Mouse (Mus musculus) thymus, postnatal 25 days (tissue): ENCODE data around the gene Sdccag8.
"Not testable (repeated sequence)": the region's sequence is repeated elsewhere in the genome, so short reads cannot be mapped to it uniquely, and the experiment has no call there.

Source experiments
- DNase-seq: peaks from one replicate; pipeline ENCODE4 v3.0.0; 2022

The Sdccag8 gene

DNA sequence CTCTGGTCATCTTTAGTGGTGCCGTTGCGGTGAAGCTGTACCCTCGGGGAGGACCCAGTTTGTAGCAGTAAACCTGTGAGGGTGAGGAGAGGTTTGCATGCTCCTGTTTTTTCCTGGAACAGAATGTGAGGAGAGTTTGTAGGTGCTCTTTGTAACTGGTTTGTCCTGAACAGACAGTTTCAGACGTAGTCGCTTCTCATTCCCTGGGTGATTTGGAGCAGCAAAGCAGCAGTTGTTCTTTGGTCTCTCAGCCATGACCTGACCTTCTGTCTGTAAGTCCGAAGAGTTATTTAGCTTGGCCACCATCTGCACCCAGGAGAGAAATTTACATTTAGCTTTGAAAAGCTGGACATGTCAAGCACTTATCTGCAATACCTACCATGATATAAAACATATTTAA lies 65.2 kb downstream of the Sdccag8 start:
- no peak for DNase-seq

DNA sequence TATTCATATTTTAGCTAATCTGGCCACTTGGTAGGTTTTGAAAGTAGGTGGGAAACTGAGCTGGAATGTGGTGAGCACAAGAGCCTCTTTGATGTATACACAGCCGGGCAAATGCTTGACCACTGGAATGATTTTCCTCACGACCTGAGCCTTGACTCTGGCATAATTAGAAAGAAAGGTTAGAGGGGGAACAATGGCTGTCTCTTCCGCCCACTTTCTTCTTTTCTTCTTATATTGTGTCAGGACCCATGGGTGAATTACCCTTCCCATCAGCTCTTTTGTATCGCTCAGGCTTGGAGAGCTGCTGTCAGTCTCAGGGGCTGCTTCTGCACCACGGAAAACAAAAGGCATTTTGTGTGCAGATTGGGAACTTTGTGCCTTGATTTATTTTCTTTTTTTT lies 65.6 kb downstream of the Sdccag8 start:
- DNase-seq = no peak

DNA sequence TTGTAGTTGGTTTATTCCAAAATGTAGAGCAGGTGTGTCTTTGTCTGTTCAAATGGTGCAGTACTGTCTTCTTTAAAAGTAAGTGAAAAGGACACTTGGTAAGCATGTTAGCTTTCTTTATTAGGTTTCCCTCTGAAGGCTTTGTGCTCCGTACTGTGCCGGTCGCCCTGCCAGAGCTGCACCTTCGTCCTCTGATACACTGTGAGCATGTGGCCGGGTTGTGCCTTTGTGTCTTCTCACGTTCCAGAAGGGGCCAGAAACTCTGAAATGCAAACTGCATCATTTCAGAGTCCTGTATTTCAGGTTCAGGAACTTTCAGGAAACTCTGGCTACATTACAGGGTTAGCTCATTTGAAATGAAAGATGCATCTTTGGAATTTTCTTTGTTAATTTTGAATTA lies 66.5 kb downstream of the Sdccag8 start:
- DNase-seq = no peak

DNA sequence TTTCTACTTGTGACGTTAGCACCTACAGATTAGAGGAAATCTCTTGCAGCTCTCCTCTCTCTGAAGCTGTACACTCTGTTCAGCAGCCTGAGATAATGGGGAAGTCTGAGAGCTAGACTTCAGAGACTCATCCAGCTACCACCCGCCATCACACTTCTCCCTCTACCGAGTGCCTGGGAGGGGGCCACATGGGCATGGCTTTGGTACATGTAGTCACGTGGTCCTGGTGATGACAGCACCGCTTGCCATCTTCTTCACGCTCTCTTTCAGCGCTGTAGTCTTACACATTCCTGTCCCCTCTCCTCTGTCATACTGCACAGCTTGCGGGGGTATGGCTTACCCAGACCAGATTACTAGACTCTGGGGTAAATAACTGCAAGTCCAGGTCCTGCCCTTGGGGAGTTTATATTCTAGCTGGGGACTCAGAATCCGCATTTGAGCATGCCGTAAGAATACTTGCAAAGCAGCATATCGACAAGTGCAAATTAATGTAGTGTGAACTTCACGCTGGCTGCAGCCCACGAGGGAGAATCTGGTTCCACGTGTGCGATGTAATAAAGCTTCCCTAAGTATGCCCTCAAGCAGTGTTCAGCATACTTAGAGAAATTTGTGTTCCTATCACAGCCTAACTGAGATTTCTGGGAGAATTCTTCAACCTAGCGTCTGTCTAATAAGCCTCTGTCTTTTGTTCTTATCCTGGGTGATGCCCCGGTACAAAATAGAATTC lies 70.9 kb downstream of the Sdccag8 start:
- DNase-seq = no peak

DNA sequence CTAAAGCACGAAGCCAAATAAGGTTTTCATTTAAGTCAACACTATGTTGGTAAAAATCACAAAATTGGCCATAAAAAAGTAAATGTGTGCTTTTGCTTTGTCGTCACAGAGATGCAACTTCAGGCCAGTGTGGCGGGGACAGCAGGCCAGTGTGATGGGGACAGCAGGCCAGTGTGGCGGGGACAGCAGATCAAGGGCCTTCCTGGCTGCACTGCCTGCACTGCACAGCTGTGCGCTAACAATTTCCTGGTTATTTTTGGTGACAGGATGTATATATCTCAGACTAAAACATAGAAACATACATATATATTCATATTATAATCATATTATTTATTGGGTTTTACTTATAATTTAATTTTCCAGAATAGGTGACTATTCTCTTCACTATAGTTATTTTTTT lies 71.5 kb downstream of the Sdccag8 start:
- no peak for DNase-seq

DNA sequence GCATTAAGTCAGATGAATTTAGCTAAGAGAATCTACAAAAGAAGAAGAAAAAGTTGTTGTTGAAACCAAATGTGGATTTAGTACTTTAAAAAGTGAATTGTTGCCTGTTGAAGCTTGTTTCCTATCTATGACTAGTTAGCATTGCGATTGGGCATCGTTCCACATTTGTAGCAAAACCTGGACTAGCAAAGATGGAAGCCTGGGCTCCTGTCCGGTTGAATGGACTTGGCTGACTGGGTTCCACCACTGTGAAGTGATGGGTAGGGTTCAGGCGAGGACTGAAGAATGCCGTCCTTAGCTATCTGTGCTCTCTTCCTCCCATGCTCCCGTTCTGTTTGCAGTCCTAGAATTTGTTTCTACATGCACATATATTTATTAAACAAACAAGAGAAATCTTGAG lies 89.3 kb downstream of the Sdccag8 start:
- no peak for DNase-seq

DNA sequence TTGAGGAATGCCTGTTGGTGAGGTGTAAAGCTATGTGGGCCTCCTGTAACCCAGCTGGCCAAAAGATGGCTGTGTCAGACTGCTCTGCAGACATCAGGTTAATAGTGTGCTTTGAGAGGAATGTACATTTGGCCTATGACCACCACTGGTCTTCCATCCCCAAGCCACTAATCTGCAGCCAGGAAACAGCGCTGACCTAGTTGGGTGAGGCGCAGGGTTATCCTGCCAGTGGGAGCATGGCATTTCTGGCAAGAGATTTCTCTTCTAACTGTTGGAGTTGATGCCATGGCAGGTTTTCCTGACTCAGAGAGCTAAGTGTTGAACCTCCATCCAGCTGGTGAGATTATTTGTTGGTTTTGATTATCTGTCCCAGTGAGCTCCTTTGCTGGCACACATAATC lies 101.5 kb downstream of the Sdccag8 start:
- no peak for DNase-seq

DNA sequence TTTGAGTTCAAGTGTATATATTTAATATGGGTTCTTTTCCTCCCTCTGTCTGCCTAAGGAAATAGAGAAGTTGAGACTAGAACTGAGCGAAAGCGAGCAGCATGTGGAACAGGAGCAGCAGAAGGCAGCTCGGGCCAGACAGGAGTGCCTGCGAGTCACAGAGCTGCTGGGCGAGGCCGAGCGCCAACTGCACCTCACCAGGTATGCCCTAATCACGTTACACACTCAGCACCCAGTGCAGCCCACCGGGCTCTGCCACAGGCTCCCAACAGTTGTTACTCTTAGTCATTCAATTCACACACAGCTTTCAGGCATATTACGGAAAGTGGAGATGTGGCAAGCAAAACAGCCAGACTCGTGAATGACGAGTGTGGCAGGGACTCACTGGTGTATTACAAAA lies 105.0 kb downstream of the Sdccag8 start:
- no peak for DNase-seq

DNA sequence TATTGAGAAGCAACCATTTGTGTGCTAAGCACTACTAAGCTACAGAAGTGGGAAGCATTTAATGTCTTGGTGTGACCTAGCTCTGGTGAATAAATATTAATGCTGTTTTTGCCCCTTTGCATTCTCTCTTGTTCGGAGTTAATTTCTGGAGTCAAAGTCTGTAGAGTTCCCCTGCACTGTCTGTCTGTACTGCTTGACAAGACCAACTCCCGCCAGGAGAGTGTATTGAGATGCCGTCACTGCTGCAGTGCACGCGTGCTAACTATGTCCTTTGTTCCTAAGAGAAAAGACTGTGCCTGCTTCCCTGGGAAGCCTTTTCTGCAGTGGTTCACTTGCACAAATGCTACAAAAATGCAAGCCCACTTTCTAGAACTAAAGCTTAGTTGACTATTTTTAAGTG lies 108.4 kb downstream of the Sdccag8 start:
- no peak for DNase-seq

DNA sequence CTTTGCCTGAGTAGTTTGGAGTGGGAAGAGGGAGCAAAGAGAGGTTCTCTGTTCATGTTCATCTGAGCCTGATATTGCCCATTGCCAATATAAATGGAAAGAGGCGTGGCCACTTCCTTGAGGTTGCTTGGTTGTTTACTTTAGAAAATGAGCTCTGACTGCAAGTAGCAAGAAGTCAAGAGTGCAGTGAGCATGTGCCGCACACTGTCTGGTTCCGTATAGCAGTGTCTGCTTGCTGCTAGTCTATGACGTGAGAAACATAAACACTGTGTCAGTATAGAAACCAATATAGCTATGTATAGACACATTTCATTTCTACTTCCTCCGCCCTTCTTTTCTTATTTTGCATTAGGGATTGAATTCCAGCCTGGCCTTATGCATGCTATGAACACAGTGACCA lies 111.5 kb downstream of the Sdccag8 start:
- no peak for DNase-seq

DNA sequence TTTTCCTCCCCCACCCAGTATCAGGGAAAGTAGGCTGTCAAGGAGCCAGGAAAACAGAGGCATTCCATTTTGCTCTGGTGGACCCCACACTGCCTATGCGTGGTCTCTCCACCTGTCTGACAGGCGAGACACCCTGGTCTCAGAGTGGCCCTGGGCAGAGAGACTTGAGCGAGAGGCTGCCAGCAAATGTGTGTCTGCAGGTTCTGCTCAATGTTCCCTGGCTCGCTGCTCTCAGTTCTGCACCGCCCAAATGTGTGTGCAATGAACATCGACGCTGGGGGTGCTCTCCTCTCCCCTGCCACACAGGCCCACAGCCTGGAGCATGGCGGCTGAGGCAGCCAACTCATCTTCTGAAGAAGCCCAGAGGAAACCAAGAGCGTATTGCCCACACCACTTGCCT lies 112.9 kb downstream of the Sdccag8 start:
- no peak for DNase-seq

DNA sequence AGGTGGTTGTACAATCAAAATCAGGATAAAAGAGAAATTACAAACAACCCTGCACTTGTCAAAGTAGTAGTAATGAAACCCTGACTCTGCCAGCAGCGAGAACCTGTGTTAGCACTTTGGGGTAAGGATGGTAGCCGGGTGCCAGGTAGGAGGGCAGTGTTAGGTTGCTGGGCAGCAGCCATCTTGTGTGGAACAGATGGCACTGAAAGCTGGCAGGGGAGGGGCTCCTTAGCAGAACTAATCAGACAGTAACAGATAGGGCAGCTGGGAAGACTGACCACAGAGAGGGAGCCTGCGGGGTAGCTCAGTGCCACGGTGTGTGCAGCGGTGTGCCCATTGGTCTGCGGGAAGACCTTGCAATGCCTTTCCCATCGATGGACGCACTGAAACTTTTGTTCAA lies 115.2 kb downstream of the Sdccag8 start:
- DNase-seq = no peak

DNA sequence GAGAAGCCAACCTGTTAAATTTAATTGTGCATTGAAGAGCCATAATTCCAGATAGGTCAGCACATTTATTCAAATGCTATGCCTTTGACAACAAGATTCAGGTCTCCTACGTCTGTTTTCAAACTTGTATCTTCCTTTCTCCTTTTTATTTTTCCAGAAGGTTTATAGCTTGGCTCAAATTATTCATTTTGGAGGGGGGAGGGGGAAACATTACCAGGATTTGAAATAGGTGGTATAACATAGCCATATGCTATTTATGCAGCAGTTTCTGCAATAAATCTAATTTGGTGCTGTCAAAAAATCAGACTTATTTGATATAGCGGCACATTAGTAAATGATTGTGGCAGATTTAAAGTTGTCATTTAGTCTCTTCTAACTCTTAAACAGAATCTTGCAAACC lies 116.1 kb downstream of the Sdccag8 start:
- DNase-seq = no peak

DNA sequence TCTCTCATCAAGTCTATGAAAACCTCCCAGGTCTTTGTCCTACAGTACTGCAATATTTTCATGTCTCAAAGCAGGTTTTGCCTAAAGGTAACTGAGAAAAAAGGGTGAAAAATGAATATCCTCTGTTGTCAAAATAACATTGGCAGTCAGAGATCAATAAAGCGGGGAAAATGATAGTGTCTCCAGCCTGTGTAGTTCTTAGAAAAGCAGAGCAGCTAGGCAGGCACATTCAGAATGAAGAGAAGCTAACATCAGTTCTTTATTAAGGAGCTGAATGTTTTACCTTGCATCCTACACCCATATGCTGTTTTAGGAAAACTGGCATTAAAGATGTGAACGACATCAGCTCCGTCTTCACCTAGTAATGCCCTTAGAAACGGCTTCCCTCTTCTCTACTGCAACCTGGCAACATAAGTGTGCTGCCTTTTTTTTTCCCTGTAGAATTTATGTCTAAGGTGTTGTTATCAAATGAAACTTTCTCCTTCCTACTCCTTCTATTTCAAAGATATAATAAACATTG lies 116.6 kb downstream of the Sdccag8 start:
- no peak for DNase-seq

DNA sequence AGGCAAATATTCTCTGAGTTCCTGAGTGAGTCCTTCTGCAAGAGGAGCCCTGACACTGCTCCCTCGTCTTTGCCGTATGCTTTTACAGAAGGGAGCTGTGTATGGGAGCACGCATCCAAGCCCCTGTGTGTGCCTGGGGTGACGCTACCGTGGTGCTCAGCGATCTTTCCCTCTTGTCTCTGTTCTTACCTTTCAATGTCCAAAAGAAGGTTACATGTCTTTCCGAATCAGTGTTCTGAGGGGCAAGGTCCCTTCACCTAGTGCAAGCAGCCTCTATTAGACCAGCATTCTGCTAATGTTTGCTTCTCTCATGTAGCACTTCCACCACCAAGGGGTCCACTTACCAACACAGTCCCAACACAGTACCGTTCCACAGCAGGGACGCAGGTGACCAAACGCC lies 117.1 kb downstream of the Sdccag8 start:
- no peak for DNase-seq

DNA sequence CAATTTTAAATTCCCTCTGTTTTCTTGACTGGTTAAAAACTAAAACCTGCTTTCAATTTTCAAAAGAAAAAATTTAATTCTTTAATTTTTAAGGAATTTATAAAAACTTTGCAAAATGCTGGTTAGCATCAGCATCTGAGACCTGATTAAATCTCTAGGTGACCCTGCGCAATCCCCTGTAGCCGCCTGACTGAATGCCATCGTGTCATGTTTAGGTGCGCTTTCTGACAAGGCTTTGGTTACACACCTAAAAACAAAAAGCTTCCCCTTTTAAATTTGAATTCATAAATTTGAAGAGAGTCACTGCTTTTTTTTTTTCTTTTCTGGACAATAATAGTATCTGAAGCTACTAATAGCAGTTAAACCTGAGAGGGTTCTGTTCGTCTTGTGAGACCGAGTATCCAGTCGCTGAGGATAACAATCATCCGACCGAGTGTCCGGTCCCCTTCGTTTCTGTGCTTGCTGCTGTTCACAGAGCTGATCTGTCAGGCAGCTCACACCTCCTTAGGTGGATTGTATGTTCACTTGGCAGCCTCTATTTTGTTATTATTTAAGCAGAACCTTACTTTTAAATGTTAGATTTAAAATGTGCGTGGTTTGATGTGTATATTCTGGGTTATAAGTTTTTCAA lies 118.0 kb downstream of the Sdccag8 start:
- DNase-seq = no peak

DNA sequence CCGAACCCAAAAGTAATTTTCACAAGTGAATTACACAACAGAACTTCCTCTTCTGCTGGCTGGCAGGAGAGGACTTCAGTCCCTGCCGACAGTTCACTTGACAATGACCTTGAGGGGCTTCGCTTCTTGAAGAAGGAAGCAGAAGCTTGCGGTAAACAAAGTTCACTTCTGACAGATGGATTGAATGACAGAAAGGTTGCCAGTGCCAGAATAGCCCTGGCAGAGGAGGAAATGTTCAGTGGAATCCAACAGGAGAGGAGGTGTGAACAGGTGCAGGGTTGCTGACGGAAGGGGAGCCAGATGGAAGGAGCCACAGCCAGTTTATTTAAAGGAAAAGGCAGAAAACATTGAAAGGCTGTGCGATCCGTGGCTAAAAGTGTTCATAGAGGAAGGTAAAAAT lies 118.9 kb downstream of the Sdccag8 start:
- DNase-seq = peak; percentile 30

DNA sequence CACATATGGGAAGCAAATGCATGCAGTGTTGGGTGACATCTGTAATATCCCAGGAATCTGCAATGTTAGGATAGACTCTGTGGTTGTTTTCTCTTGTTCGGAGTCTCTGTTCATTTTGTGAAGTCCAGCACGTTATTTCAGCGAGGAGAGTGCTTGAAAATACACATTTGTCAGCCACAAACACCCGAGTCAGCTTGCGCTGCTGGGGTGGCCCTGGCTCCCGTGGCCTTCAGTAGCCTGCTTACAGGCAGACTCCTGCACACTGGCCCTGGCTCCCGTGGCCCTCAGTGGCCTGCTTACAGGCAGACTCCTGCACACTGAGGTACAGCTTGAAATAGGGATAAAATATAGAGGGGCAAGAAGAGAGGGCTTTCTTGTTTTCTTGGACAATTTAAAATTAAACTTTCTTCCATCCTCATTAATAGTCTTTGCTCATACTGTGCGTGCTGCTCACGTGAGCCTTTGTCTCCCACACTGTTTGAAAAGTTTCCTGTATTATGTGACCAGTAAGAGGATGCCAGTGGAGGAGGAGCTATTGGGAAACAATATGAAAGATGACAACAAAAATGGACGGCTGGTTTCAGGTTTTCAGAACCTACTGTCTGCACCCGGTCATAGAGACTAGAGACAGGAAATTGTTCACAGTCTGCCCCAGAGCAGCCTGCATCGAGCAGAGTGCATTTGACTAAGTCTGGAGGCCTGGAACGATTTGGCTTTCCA lies 119.7 kb downstream of the Sdccag8 start:
- DNase-seq = no peak

DNA sequence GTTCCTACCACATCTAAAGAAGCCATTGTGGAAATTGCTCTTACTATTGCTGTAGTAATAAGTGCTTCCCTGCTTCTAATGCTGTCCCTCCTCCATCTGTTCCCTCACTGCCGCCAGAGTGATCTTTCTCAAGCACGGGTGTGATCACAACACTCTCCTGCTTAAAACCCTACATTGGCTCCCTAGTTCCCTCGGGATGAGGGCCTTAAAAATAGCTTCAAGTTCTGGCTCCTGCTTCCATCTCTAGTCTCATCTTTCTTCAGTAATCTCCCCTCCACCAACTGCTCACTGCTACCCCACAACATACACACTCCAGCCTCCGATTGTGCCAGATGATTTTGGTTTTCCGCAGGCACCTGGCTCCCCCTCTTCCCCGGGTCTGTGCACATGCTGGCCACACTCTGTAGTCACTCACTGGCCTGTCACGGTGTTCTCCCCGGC lies 125.5 kb downstream of the Sdccag8 start:
- no peak for DNase-seq

DNA sequence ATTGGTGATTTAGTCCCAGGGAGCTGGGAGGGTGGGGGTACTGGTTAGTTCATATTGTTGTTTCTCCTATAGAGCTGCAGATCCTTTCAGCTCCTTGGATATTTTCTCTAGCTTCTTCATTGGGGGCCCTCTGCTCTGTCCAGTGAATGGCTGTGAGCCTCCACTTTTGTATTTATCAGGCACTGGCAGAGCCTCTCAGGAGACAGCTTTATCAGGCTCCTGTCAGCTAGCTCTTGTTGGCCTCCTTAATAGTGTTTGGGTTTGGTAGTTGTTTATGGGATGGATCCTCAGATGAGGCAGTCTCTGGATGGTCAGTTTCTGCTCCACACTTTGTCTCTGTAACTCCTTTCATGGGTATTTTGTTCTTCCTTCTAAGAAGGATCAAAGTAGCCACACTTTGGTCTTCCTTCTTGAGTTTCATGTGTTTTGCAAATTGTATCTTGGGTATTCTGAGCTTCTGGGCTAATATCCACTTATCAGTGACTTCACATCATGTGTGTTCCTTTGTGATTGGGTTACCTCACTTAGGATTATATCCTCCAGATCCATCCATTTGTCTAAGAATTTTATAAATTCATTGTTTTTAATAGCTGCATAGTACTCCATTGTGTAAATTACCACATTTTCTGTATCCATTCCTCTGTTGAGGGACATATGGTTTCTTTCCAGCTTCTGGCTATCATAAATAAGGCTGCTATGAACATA lies 127.0 kb downstream of the Sdccag8 start:
- DNase-seq = not testable (repeated sequence)

DNA sequence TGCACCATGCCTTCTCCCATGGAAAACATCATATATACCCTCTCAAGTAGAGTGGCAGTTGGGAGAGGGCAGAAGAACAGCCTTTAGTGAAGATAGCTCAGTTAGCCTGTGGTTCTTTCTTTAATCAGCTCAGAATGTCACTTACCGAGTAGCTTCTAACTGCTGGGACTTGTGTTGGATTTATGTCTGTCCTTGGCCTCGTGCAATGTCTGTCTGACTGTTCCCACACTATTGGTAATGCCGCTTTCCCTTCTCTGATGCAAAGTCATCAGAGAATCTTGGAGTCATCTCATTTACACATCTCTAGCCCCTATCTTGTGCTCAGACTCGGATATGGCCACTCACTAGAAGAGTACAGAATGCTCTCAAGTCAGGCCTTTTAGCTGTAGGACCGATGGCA lies 128.7 kb downstream of the Sdccag8 start:
- DNase-seq = no peak

DNA sequence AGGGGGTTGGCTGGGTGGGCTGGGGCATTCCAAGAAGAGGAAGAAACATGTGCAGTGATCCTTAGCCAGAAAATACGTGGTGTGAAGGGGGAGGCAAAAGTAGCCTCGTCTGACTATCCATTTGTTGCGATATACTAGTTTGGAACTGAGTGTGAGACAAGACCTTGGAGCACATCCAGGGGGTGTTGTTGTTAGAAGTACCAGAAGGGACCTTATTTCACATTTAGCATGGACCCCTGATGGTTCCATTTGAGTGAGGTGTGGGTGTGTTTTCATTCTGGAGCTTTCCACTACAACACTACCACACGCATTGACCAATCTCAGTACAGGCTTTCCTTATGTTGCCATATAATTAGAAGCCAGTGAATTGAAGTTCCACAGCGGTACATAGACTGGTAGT lies 129.5 kb downstream of the Sdccag8 start:
- no peak for DNase-seq

DNA sequence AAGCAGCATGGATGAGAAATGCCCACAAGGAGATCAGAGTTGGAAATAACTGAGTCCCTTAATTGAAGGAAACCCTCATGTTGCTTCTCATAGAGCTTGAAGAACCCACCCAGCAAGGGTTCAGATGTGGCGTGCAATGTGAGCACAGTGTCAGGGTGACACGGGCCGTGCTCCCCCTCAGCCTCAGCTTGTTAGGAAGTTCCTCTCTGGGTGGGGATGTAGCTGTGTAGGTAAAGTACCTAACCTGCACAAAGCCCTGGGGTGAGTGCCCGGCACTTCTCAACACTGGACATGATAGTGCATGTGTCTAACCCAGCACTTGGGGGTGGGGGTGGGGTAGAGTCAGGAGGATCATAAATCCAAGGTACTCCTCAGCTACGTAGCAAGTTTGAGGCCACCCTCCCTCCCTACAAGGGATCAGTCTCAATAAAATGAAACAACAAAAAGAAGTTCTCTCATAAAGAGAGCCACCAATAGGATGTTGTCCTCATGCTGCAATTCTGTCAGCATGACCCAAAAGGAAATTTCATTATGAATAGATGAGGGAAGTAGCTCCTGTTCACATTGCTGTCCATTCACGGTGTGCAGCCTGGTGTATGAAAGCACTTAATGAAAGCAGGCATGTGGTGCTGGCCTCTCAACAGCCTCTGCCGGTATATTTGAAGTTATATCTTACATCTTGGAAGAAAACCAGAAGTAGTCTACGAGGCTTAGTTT lies 130.2 kb downstream of the Sdccag8 start:
- DNase-seq = peak; percentile 54
